Mouse (Mus musculus): ENCODE measurements around the gene Bcas3.

Bcas3 gene

GRCm38 (mm10) chr11:85811676-85812075 lies 458.7 kb downstream of the Bcas3 start:
- DNase-seq: no peak

DNA sequence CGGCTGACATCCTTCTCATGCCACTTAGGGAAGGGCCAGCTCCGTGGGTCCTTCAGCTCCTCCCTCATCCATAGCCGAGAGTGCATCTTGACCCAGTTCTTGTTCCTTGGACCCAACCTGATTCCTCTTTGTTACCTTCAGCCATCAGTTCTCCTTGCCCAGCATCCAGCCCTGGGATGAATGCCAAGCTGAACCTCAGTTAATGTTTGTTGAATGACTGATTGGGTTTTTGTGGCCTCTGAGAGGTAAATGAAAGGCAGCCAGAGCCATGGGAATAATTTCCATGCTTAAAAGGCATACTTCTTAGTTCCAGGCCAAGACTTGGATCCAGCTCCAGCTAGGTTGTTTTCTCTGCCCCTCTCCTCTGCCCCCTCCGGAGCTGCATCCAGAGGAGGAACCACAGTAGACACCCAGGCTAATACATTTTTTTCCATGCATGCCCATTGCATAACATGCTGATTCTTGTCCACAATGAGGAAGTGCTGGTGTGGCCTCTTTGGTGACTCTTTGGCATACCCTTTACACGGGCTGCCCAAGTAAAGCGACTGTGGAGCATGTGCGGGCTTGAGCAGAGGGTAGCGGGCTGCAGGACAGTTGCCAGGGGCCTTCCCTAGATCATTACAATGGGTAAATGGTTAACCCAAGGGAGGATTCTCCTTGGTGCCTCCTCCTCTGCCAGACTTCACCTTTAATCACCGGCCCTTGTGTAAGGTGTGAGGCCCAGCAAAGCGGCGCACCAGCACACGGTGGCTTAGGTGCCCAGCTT lies 459.4 kb downstream of the Bcas3 start:
- no peak for DNase-seq

GRCm38 (mm10) chr11:85814678-85815077 lies 461.7 kb downstream of the Bcas3 start:
- DNase-seq: no peak

- DNase-seq: no peak
These were observed 463.5 kb downstream of the Bcas3 start for GRCm38 (mm10) chr11:85816471-85816870.

GRCm38 (mm10) chr11:85818401-85818800 lies 465.4 kb downstream of the Bcas3 start:
- DNase-seq: no peak

- DNase-seq: no peak
These were observed 468.0 kb downstream of the Bcas3 start for GRCm38 (mm10) chr11:85820959-85821358.

GRCm38 (mm10) chr11:85821659-85822058 lies 468.7 kb downstream of the Bcas3 start:
- no peak for DNase-seq

DNA sequence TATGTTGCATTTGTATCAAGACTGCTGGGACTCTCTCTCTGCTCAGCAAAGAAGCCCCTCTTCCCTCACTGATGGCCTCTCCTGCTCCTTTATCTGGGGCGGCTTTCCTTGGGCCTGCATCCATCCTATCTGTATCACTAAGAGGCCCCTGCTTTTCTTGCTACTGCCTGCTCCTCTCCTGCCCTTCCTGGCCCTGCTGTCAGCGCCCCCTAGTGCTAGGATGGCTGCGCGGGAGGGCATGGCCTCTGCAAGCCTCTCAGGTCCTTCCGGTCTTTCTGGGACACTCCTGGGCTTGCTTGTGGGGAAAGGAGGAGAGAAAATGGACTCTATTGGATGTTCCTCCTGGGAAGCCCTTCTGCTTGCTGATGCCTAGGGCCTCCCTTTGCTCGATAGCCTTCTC lies 470.2 kb downstream of the Bcas3 start:
- DNase-seq: peak; percentile 92

GRCm38 (mm10) chr11:85823794-85824193 lies 470.8 kb downstream of the Bcas3 start:
- no peak for DNase-seq

- DNase-seq: no peak
These were observed 472.1 kb downstream of the Bcas3 start for GRCm38 (mm10) chr11:85825031-85825430.

GRCm38 (mm10) chr11:85825823-85826222 lies 472.9 kb downstream of the Bcas3 start:
- DNase-seq: no peak

DNA sequence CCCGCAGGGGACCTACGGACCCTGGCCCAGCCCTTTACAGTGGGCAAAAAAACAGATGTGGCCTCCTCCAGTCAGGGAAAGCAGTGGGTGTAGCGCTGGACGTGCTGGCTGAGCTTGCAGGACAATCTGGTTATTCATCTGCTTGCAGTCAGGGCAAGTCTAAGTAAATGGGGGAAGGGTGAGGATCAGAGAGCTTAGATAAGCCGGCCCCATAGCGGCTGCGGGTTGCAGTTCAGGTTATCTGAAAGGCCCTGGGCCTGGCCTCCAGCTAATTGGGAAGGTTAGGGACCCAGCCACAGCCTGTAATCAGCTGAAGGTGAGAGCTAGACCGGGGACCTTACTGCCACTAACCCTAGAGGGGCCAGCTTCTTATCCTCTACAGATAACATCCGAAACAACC lies 474.4 kb downstream of the Bcas3 start:
- peak; percentile 59 for DNase-seq

- DNase-seq: no peak
These were observed 475.9 kb downstream of the Bcas3 start for GRCm38 (mm10) chr11:85828691-85829519.

GRCm38 (mm10) chr11:85829520-85830440 lies 476.8 kb downstream of the Bcas3 start:
- DNase-seq: no peak

DNA sequence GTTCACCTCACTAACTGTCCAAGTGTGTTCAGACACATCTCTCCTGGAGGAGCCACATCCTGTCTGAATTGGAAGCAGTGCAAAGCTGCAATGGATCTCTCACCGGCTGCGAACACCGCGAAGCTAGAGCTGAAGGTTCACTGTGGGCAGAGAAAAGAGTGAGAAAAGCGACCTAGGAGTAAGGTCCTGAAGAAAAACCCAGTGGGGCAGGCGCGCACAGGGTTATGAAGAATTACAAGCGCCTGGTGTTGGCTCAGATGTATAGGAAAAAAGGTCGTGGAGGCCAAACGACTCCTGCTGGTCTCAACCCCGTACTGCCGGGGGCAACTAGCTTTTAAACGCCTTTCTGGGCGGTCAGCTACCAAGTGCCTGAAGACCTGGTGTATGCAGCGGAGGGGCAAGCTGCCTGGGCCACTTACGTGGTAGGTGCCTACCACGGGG lies 478.0 kb downstream of the Bcas3 start:
- peak; percentile 39 for DNase-seq

DNA sequence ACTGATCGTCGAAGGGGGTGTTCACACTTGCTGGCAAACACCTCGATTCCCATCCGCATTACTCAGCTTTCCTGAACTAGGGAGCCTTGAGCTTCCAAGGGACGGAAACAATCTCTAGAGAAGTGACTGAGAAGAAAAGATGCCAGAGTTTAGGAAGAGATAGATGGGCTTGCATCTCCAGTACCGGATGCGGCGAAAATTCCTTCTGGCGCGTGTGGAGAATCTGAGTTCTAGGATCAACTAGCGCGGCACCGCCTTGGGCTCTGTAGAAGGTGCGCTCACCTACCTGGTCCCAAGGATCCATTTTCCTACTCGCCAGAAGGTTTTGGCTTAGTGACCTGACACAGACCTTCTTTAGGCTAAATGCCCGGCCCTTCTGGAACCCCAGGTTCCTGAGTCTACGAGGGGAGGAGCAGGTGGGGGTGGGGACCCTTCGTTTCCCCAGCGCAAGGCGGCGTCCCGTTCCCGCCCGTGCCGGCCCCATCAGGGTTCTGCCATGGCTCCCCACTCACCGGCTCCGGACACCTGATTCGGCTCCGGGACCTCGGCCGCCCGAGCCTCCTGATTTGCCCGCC lies 478.8 kb downstream of the Bcas3 start:
- DNase-seq: no peak

- DNase-seq: peak; percentile 68
These were observed 479.4 kb downstream of the Bcas3 start, which contains the start of gene Tbx2 for GRCm38 (mm10) chr11:85832231-85832924. Gene Tbx2 (plus strand): TSS chr11:85832551.

- DNase-seq: no peak
These were observed 480.1 kb downstream of the Bcas3 start for GRCm38 (mm10) chr11:85833081-85833521.

DNA sequence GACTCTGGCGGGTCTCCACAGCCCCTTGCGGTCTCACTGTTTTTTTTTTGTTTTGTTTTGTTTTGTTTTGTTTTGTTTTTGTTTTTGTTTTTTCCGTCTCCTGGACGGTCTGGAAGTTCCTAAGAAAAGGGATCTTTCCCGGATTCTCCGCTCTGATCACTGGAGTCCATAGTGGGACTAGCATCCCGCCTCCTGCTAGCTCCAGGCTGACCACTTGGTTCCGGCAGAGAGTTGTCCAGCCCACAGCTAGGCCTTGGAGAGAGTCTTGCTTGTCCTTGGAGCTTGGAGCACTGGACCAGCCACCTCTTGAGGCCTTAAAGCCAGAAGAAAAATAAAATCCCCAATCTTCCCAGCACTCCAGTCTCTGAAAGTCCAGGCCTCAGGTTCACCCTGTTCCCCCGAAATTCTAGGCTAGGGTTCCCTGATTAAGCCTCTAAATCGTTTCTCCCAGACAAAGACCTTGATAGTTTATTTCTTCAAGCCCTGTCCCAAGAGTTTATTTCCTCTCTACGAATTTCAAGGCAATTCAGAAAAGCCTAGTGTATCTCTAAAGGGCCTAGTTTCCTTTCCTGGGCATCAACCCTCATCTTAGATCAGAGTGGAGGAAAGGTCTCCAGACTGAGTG lies 480.9 kb downstream of the Bcas3 start:
- no peak for DNase-seq

DNA sequence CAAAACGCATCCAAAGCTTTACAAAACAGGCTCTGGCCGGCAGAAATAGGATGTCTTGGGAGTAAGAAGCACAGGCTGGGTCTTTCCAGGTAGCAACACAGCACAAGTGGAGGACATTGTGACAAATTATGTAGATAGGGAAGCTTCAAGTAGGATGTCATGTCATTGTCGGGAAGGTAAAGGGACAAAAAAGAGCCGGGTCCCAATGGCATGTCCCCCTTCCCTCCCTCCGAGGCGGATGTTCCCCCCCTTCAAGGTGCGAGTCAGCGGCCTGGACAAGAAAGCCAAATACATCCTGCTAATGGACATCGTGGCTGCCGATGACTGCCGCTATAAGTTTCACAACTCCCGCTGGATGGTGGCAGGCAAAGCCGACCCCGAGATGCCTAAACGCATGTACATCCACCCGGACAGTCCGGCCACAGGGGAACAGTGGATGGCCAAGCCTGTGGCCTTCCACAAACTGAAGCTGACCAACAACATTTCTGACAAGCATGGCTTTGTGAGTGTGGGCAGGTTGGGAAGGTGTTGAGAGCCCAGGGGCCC lies 481.5 kb downstream of the Bcas3 start:
- no peak for DNase-seq

Data from liver (tissue).